Mouse (Mus musculus): ENCODE results near the gene Lbr. TPM values are rescaled to one million over a fixed set of nuclear protein-coding genes. Genes with fewer than 3 reads are reported as not detected.
A peak's percentile ranks its signal among the peaks of the same experiment; 100 is the strongest.

Gene Lbr
- polyA plus RNA-seq, 1 experiment from 2014 or later = 211 TPM

GRCm38 (mm10) chr1:181873086-181873920 lies 30.5 kb upstream of the Lbr start:
- H3K4me3 ChIP-seq (ENCODE audit: low read depth, low read length) = no peak overlapping the region
- WGBS = 85% methylated on average over 9 of the region's 9 CpGs
- no peak overlapping the region for H3K4me2 ChIP-seq (ENCODE audit: low read depth, low read length, severe bottlenecking)
- DNase-seq (ENCODE audit: low spot score) = no peak
- ATAC-seq (replicated peaks; ENCODE audit: low FRiP score) = no peak
- H3K4me1 ChIP-seq (replicated peaks; ENCODE audit: control insufficient read depth, insufficient read depth, low read length) = no peaks in the 10 kb centered on the region
- no peaks in the 10 kb centered on the region for H3K36me3 ChIP-seq (ENCODE audit: control insufficient read depth, insufficient read depth, low read length)
- H3K9ac ChIP-seq (ENCODE audit: low read length) = no peak overlapping the region
- no peaks in the 10 kb centered on the region for H3K9me3 ChIP-seq (ENCODE audit: control insufficient read depth, low read length)
- H3K27ac ChIP-seq (ENCODE audit: low read depth, low read length) = no peak overlapping the region
- no peaks in the 10 kb centered on the region for H3K27me3 ChIP-seq (ENCODE audit: control insufficient read depth, insufficient read depth, low read length)

- Histone ChIP-seq H3K4me3 (ENCODE audit: low read depth, low read length) (no peak overlapping the region), H3K4me2 (ENCODE audit: low read depth, low read length, severe bottlenecking) (no peak overlapping the region), H3K4me1 (replicated peaks; ENCODE audit: control insufficient read depth, insufficient read depth, low read length) (no peaks in the 10 kb centered on the region), H3K9ac (ENCODE audit: low read length) (no peak overlapping the region), H3K27ac (ENCODE audit: low read depth, low read length) (no peak overlapping the region), H3K27me3 (ENCODE audit: control insufficient read depth, insufficient read depth, low read length) (no peaks in the 10 kb centered on the region), H3K36me3 (ENCODE audit: control insufficient read depth, insufficient read depth, low read length) (no peaks in the 10 kb centered on the region), H3K9me3 (ENCODE audit: control insufficient read depth, low read length) (no peaks in the 10 kb centered on the region)
- DNase-seq (ENCODE audit: low spot score) (no peak), ATAC-seq (replicated peaks; ENCODE audit: low FRiP score) (no peak)
- 74% methylated on average over 3 of the region's 3 CpGs for WGBS
These were observed 29.8 kb upstream of the Lbr start for GRCm38 (mm10) chr1:181872639-181873038.

DNA sequence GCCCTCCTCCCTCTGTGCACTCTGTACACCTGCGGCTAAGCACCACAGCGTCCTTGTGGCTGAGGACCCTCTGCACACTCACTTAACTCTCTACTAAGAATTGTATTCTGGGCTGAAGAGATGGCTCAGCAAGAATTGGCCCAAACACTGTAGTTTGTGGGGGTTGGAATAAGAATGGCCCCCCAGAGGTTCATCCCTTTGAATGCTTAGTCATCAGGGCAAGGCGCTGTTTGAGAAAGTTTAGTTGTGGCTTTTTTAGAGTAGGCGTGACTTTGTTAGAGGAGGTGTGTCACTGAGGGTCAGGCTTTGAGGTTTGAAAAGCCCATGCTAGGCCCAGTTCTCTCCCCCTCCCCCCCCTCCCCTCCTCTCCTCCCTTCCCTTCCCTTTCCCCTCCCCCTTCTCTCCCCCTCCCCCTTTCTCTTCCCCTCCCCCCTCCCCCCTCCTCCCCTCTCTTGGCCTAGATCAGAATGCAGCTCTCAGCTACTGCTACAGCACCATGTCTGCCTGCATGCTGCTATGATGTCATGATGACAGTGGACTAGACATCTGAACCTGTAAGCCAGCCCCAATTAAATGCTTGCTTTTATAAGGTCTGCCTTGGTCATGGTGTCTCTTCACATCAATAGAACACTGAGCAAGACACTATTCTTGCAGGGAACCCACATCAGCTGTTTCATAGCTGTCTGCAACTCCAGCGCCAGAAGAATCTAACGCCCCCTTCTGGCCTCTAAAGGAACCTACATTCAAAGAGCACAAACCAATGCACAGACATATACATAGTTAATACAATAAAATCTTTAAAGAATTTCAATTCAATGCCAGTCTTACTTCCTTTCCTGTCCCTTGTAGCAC lies 23.8 kb upstream of the Lbr start:
- H3K9me3 ChIP-seq (ENCODE audit: control insufficient read depth, low read length) = no peaks in the 10 kb centered on the region
- WGBS = 87% methylated on average over 6 of the region's 6 CpGs
- DNase-seq (ENCODE audit: low spot score) (no peak), ATAC-seq (replicated peaks; ENCODE audit: low FRiP score) (no peak)
- no peaks in the 10 kb centered on the region for H3K4me1 ChIP-seq (replicated peaks; ENCODE audit: control insufficient read depth, insufficient read depth, low read length)
- no peak overlapping the region for H3K9ac ChIP-seq (ENCODE audit: low read length)
- no peak overlapping the region for H3K4me3 ChIP-seq (ENCODE audit: low read depth, low read length)
- H3K27ac ChIP-seq (ENCODE audit: low read depth, low read length) = no peak overlapping the region
- H3K36me3 ChIP-seq (ENCODE audit: control insufficient read depth, insufficient read depth, low read length) = no peaks in the 10 kb centered on the region
- H3K4me2 ChIP-seq (ENCODE audit: low read depth, low read length, severe bottlenecking) = no peak overlapping the region
- H3K27me3 ChIP-seq (ENCODE audit: control insufficient read depth, insufficient read depth, low read length) = no peaks in the 10 kb centered on the region

- DNase-seq (ENCODE audit: low spot score) = no peak
- 78% methylated on average over 5 of the region's 5 CpGs for WGBS
- H3K36me3 ChIP-seq (ENCODE audit: control insufficient read depth, insufficient read depth, low read length) = no peaks in the 10 kb centered on the region
- no peak overlapping the region for H3K27ac ChIP-seq (ENCODE audit: low read depth, low read length)
- no peaks in the 10 kb centered on the region for H3K27me3 ChIP-seq (ENCODE audit: control insufficient read depth, insufficient read depth, low read length)
- no peak overlapping the region for H3K9ac ChIP-seq (ENCODE audit: low read length)
- ATAC-seq (replicated peaks; ENCODE audit: low FRiP score) = no peak
- H3K9me3 ChIP-seq (ENCODE audit: control insufficient read depth, low read length) = no peaks in the 10 kb centered on the region
- no peaks in the 10 kb centered on the region for H3K4me1 ChIP-seq (replicated peaks; ENCODE audit: control insufficient read depth, insufficient read depth, low read length)
- no peak overlapping the region for H3K4me3 ChIP-seq (ENCODE audit: low read depth, low read length)
- no peak overlapping the region for H3K4me2 ChIP-seq (ENCODE audit: low read depth, low read length, severe bottlenecking)
These were observed 23.0 kb upstream of the Lbr start for GRCm38 (mm10) chr1:181865863-181866216.

DNA sequence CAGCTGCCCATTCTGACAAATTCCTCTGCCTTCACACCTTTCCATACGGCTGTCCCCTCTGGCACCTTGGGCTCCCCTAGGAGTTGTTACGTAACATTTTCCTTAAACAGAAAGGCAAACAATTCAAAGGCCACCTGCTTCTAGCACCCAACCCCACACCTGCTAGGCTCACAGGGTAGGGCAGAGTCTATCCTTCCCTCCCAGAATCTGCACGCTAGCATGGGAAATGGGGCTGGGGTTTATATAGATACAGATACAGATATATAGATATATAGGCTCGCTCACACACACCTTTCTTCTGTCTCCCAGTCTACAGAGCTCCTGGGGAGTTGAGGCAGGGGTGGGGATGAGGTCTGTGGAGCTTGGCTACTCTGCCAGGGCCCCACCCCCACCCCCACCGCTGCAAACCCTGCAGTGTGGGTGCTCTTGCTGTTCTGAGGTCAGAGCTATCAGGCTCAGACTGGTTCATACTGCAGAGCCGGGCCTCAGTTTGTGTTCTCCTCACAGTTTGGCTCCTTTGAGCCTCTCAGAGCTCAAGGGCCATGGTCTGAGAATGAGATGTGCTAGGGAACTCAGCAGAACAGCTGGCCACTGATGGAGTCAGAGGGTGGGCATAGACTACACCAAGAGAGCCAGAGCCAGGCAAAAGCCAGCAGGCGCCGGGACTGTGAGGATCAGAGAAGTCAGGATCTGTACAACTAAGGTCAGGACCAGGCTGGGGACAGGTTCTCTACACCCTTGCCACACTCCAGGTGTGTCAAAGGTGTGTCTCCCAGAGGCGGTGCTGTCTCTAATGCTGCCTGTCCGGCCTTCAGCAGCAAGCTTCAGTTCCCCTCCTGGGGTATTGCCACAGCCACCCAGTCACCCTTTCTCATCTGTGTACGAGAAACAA lies 22.4 kb upstream of the Lbr start:
- Histone ChIP-seq H3K9ac (ENCODE audit: low read length) (no peak overlapping the region), H3K4me2 (ENCODE audit: low read depth, low read length, severe bottlenecking) (no peak overlapping the region), H3K27me3 (ENCODE audit: control insufficient read depth, insufficient read depth, low read length) (no peaks in the 10 kb centered on the region), H3K27ac (ENCODE audit: low read depth, low read length) (no peak overlapping the region), H3K4me3 (ENCODE audit: low read depth, low read length) (no peak overlapping the region), H3K36me3 (ENCODE audit: control insufficient read depth, insufficient read depth, low read length) (no peaks in the 10 kb centered on the region), H3K9me3 (ENCODE audit: control insufficient read depth, low read length) (no peaks in the 10 kb centered on the region), H3K4me1 (replicated peaks; ENCODE audit: control insufficient read depth, insufficient read depth, low read length) (no peaks in the 10 kb centered on the region)
- ATAC-seq (replicated peaks; ENCODE audit: low FRiP score) (no peak), DNase-seq (ENCODE audit: low spot score) (no peak)
- 80% methylated on average over 11 of the region's 11 CpGs for WGBS

DNA sequence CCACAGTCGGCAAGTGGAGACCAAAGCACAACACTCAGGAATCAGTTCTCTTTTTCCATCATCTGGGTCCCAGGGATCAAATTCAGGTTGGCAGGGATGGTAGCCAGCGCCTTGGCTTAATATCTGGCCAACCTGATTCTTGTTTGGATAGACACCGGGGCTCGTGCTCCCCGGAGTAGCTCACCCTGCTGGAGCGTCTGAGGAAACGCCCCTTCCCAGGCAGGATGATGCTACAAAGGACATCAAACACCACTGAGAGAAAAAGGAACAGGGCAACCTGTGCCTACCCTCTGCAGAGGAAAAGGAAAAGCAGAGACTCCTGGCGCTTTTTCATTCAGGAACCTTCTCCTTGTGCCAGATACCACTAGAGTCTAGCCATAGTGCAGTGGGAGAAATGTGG lies 20.6 kb upstream of the Lbr start:
- WGBS = 49% methylated on average over 8 of the region's 8 CpGs
- H3K9me3 ChIP-seq (ENCODE audit: control insufficient read depth, low read length) = no peaks in the 10 kb centered on the region

GRCm38 (mm10) chr1:181862676-181863374 lies 20.0 kb upstream of the Lbr start:
- Histone ChIP-seq H3K4me2 (ENCODE audit: low read depth, low read length, severe bottlenecking) (no peak overlapping the region), H3K27me3 (ENCODE audit: control insufficient read depth, insufficient read depth, low read length) (no peaks in the 10 kb centered on the region), H3K4me1 (replicated peaks; ENCODE audit: control insufficient read depth, insufficient read depth, low read length) (no peaks in the 10 kb centered on the region), H3K27ac (ENCODE audit: low read depth, low read length) (no peak overlapping the region), H3K36me3 (ENCODE audit: control insufficient read depth, insufficient read depth, low read length) (no peaks in the 10 kb centered on the region), H3K9me3 (ENCODE audit: control insufficient read depth, low read length) (no peaks in the 10 kb centered on the region), H3K4me3 (ENCODE audit: low read depth, low read length) (no peak overlapping the region), H3K9ac (ENCODE audit: low read length) (no peak overlapping the region)
- 51% methylated on average over 16 of the region's 16 CpGs for WGBS
- peak; percentile 35 for DNase-seq (ENCODE audit: low spot score)
- no peak for ATAC-seq (replicated peaks; ENCODE audit: low FRiP score)

More for the DNA sequence above, 20.6 kb upstream of the Lbr start:
- H3K4me3 ChIP-seq (ENCODE audit: low read depth, low read length) = no peak overlapping the region
- no peaks in the 10 kb centered on the region for H3K36me3 ChIP-seq (ENCODE audit: control insufficient read depth, insufficient read depth, low read length)
- H3K4me1 ChIP-seq (replicated peaks; ENCODE audit: control insufficient read depth, insufficient read depth, low read length) = no peaks in the 10 kb centered on the region
- H3K4me2 ChIP-seq (ENCODE audit: low read depth, low read length, severe bottlenecking) = no peak overlapping the region
- ATAC-seq (replicated peaks; ENCODE audit: low FRiP score) (no peak), DNase-seq (ENCODE audit: low spot score) (peak; percentile 46)
- no peak overlapping the region for H3K9ac ChIP-seq (ENCODE audit: low read length)
- H3K27ac ChIP-seq (ENCODE audit: low read depth, low read length) = no peak overlapping the region
- H3K27me3 ChIP-seq (ENCODE audit: control insufficient read depth, insufficient read depth, low read length) = no peaks in the 10 kb centered on the region

All from forebrain, embryonic 11.5 days (tissue).